Mouse (Mus musculus): ENCODE measurements around the gene Parg. TPM values are rescaled to one million over a fixed set of nuclear protein-coding genes. Genes with fewer than 3 reads are reported as not detected.

Parg gene
- polyA plus RNA-seq, 1 experiment from 2014 or later, result 25.0 TPM

GRCm38 (mm10) chr14:32162231-32162630, 39.5 kb upstream of the Parg start:
- Histone ChIP-seq H3K27me3 (ENCODE audit: control insufficient read depth, insufficient read depth, low read length) (no peaks in the 10 kb centered on the region), H3K9ac (ENCODE audit: low read length) (no peak overlapping the region), H3K36me3 (ENCODE audit: control insufficient read depth, insufficient read depth) (no peaks in the 10 kb centered on the region), H3K27ac (ENCODE audit: low read length) (no peak overlapping the region), H3K4me3 (ENCODE audit: low read length) (no peak overlapping the region), H3K4me1 (ENCODE audit: control insufficient read depth, insufficient read depth, low read length) (peaks cover 31% of the 10 kb centered on the region), H3K4me2 (ENCODE audit: low read depth, low read length) (no peak overlapping the region), H3K9me3 (replicated peaks; ENCODE audit: control insufficient read depth, low read length) (no peaks in the 10 kb centered on the region)
- no peak for ATAC-seq (replicated peaks; ENCODE audit: extremely low read depth, insufficient read depth, low FRiP score)
- 93% methylated on average over 5 of the region's 5 CpGs for WGBS

GRCm38 (mm10) chr14:32163203-32163888, 38.4 kb upstream of the Parg start:
- no peaks in the 10 kb centered on the region for H3K27me3 ChIP-seq (ENCODE audit: control insufficient read depth, insufficient read depth, low read length)
- H3K9me3 ChIP-seq (replicated peaks; ENCODE audit: control insufficient read depth, low read length), result no peaks in the 10 kb centered on the region
- peaks cover 42% of the 10 kb centered on the region for H3K4me1 ChIP-seq (ENCODE audit: control insufficient read depth, insufficient read depth, low read length)
- 88% methylated on average over 11 of the region's 11 CpGs for WGBS
- no peak for ATAC-seq (replicated peaks; ENCODE audit: extremely low read depth, insufficient read depth, low FRiP score)
- H3K4me3 ChIP-seq (ENCODE audit: low read length), result no peak overlapping the region
- H3K27ac ChIP-seq (ENCODE audit: low read length), result no peak overlapping the region
- H3K9ac ChIP-seq (ENCODE audit: low read length), result no peak overlapping the region
- no peak overlapping the region for H3K4me2 ChIP-seq (ENCODE audit: low read depth, low read length)
- no peaks in the 10 kb centered on the region for H3K36me3 ChIP-seq (ENCODE audit: control insufficient read depth, insufficient read depth)

GRCm38 (mm10) chr14:32164173-32165051, 37.3 kb upstream of the Parg start:
- peaks cover 41% of the 10 kb centered on the region for H3K4me1 ChIP-seq (ENCODE audit: control insufficient read depth, insufficient read depth, low read length)
- no peak overlapping the region for H3K9ac ChIP-seq (ENCODE audit: low read length)
- no peak overlapping the region for H3K4me3 ChIP-seq (ENCODE audit: low read length)
- no peak for ATAC-seq (replicated peaks; ENCODE audit: extremely low read depth, insufficient read depth, low FRiP score)
- no peaks in the 10 kb centered on the region for H3K36me3 ChIP-seq (ENCODE audit: control insufficient read depth, insufficient read depth)
- no peaks in the 10 kb centered on the region for H3K9me3 ChIP-seq (replicated peaks; ENCODE audit: control insufficient read depth, low read length)
- H3K27me3 ChIP-seq (ENCODE audit: control insufficient read depth, insufficient read depth, low read length), result no peaks in the 10 kb centered on the region
- H3K27ac ChIP-seq (ENCODE audit: low read length), result no peak overlapping the region; the same call in 1 of the 2 replicates
- WGBS, result 70% methylated on average over 8 of the region's 8 CpGs
- H3K4me2 ChIP-seq (ENCODE audit: low read depth, low read length), result no peak overlapping the region; the same call in none of the 2 replicates

- no peaks in the 10 kb centered on the region for H3K36me3 ChIP-seq (ENCODE audit: control insufficient read depth, insufficient read depth)
- peak overlapping the region; percentile 64 for H3K4me3 ChIP-seq (ENCODE audit: low read length)
- H3K27ac ChIP-seq (ENCODE audit: low read length), result peak overlapping the region; percentile 84
- H3K4me2 ChIP-seq (ENCODE audit: low read depth, low read length), result peak overlapping the region; percentile 86
- peaks cover 40% of the 10 kb centered on the region for H3K4me1 ChIP-seq (ENCODE audit: control insufficient read depth, insufficient read depth, low read length)
- no peaks in the 10 kb centered on the region for H3K27me3 ChIP-seq (ENCODE audit: control insufficient read depth, insufficient read depth, low read length)
- H3K9me3 ChIP-seq (replicated peaks; ENCODE audit: control insufficient read depth, low read length), result no peaks in the 10 kb centered on the region
- 1% methylated on average over 42 of the region's 42 CpGs for WGBS
- peak; percentile 85 for ATAC-seq (replicated peaks; ENCODE audit: extremely low read depth, insufficient read depth, low FRiP score)
- peak overlapping the region; percentile 73 for H3K9ac ChIP-seq (ENCODE audit: low read length)
Measured at GRCm38 (mm10) chr14:32165278-32166061, 36.3 kb upstream of the Parg start.

GRCm38 (mm10) chr14:32166062-32166441, 35.7 kb upstream of the Parg start:
- no peak overlapping the region; the same call in 1 of the 2 replicates for H3K27ac ChIP-seq (ENCODE audit: low read length)
- H3K36me3 ChIP-seq (ENCODE audit: control insufficient read depth, insufficient read depth), result no peaks in the 10 kb centered on the region
- peaks cover 34% of the 10 kb centered on the region for H3K4me1 ChIP-seq (ENCODE audit: control insufficient read depth, insufficient read depth, low read length)
- no peaks in the 10 kb centered on the region for H3K27me3 ChIP-seq (ENCODE audit: control insufficient read depth, insufficient read depth, low read length)
- 56% methylated on average over 2 of the region's 2 CpGs for WGBS
- H3K4me3 ChIP-seq (ENCODE audit: low read length), result peak overlapping the region; percentile 64
- H3K9me3 ChIP-seq (replicated peaks; ENCODE audit: control insufficient read depth, low read length), result no peaks in the 10 kb centered on the region
- no peak for ATAC-seq (replicated peaks; ENCODE audit: extremely low read depth, insufficient read depth, low FRiP score)
- H3K4me2 ChIP-seq (ENCODE audit: low read depth, low read length), result peak overlapping the region; percentile 86
- peak overlapping the region; percentile 73 for H3K9ac ChIP-seq (ENCODE audit: low read length)

- H3K36me3 ChIP-seq (ENCODE audit: control insufficient read depth, insufficient read depth), result no peaks in the 10 kb centered on the region
- no peaks in the 10 kb centered on the region for H3K27me3 ChIP-seq (ENCODE audit: control insufficient read depth, insufficient read depth, low read length)
- no peak for ATAC-seq (replicated peaks; ENCODE audit: extremely low read depth, insufficient read depth, low FRiP score)
- no peak overlapping the region for H3K27ac ChIP-seq (ENCODE audit: low read length)
- H3K4me1 ChIP-seq (ENCODE audit: control insufficient read depth, insufficient read depth, low read length), result peaks cover 33% of the 10 kb centered on the region
- WGBS, result 75% methylated on average over 1 of the region's 1 CpGs
- H3K4me3 ChIP-seq (ENCODE audit: low read length), result 0 out of 2 replicates have a peak overlapping the region, but pooled peaks have one; percentile 9
- H3K9ac ChIP-seq (ENCODE audit: low read length), result no peak overlapping the region
- H3K9me3 ChIP-seq (replicated peaks; ENCODE audit: control insufficient read depth, low read length), result no peaks in the 10 kb centered on the region
- H3K4me2 ChIP-seq (ENCODE audit: low read depth, low read length), result no peak overlapping the region
Measured at GRCm38 (mm10) chr14:32166840-32167239, 34.9 kb upstream of the Parg start.

- H3K27ac ChIP-seq (ENCODE audit: low read length), result peak overlapping the region; percentile 13; the same call in 1 of the 2 replicates
- H3K4me2 ChIP-seq (ENCODE audit: low read depth, low read length), result peak overlapping the region; percentile 13; the same call in 1 of the 2 replicates
- 85% methylated on average over 5 of the region's 5 CpGs for WGBS
- peaks cover 30% of the 10 kb centered on the region for H3K4me1 ChIP-seq (ENCODE audit: control insufficient read depth, insufficient read depth, low read length)
- ATAC-seq (replicated peaks; ENCODE audit: extremely low read depth, insufficient read depth, low FRiP score), result no peak
- H3K9me3 ChIP-seq (replicated peaks; ENCODE audit: control insufficient read depth, low read length), result no peaks in the 10 kb centered on the region
- no peaks in the 10 kb centered on the region for H3K36me3 ChIP-seq (ENCODE audit: control insufficient read depth, insufficient read depth)
- H3K9ac ChIP-seq (ENCODE audit: low read length), result no peak overlapping the region; the same call in 1 of the 2 replicates
- H3K4me3 ChIP-seq (ENCODE audit: low read length), result peak overlapping the region; percentile 16
- no peaks in the 10 kb centered on the region for H3K27me3 ChIP-seq (ENCODE audit: control insufficient read depth, insufficient read depth, low read length)
Measured at GRCm38 (mm10) chr14:32167326-32167725, 34.4 kb upstream of the Parg start.

GRCm38 (mm10) chr14:32168653-32169231, 33.0 kb upstream of the Parg start:
- WGBS, result 69% methylated on average over 3 of the region's 3 CpGs
- no peak overlapping the region for H3K4me3 ChIP-seq (ENCODE audit: low read length)
- H3K9me3 ChIP-seq (replicated peaks; ENCODE audit: control insufficient read depth, low read length), result no peaks in the 10 kb centered on the region
- H3K4me1 ChIP-seq (ENCODE audit: control insufficient read depth, insufficient read depth, low read length), result peaks cover 30% of the 10 kb centered on the region
- H3K4me2 ChIP-seq (ENCODE audit: low read depth, low read length), result peak overlapping the region; percentile 2
- ATAC-seq (replicated peaks; ENCODE audit: extremely low read depth, insufficient read depth, low FRiP score), result no peak
- no peak overlapping the region for H3K9ac ChIP-seq (ENCODE audit: low read length)
- 0 out of 2 replicates have a peak overlapping the region, but pooled peaks have one; percentile 19 for H3K27ac ChIP-seq (ENCODE audit: low read length)
- no peaks in the 10 kb centered on the region for H3K27me3 ChIP-seq (ENCODE audit: control insufficient read depth, insufficient read depth, low read length)
- H3K36me3 ChIP-seq (ENCODE audit: control insufficient read depth, insufficient read depth), result peaks cover 5% of the 10 kb centered on the region
